Mouse (Mus musculus) gastrocnemius, postnatal 10 days (tissue): ENCODE measurements around the gene Zfp217. TPM values are rescaled to one million over a fixed set of nuclear protein-coding genes. Genes with fewer than 3 reads are reported as not detected.

Experiments
- DNase-seq: peaks from one replicate; pipeline ENCODE4 v3.0.0; 2021; ENCODE audit warnings: mixed read lengths
- total RNA-seq, 2 experiments: library from RNA; stranded (reverse); gene quantifications; 2 replicates each; pipeline ENCODE4 v1.2.3; 2021

Zfp217 gene
- total RNA-seq, 2 experiments from 2014 or later, result 10.0 to 12.5 TPM

DNA sequence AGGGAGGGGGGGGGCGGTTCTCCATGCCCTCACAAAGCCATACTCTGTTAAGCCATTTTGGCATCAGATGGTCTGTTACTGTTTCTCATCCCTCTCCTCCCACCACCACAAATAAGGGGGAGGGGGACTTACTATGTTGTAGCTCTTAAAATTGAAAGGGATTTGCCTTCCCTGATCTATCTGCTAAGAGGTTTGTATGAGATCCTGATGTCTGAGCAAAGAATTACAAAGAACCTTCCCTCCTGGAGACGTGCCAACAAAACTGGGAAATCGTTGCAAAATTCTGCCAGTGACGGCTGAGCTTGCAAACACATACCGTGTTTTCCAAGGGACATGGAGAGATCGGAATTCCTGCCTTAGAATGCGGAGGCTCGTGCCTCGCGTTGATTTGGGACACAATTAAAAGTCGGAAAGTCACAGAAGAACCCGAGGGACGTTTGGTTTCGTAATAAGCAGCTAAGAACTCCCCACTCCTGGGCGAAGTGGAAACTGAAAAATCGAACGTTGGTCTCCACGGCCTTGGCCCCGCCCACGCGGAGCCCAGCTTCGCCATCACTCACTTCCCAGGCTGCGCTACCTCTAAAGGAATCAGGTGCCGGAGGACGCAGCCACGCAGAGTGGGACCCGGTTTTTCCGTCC, 14.7 kb downstream of the Zfp217 start:
- DNase-seq, result peak; percentile 76

DNA sequence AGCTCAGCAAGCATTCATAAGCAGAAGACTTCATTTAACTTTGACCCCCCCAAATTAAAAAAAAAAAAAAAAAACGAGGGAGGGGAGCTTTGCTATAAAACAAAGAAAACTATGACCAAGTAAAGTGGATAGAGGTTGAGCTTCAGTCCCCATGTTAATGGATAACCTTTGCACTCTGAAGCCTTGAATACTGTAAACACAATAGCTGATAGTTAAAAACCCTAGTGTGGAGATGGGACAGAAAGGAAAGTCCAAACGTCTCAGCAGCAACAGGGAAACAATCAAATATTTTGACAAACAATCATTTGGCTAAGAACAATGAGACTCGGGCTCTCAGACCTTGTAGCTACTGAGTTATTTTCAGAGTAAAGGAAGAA, 15.2 kb downstream of the Zfp217 start:
- DNase-seq, result no peak

- no peak for DNase-seq
Observed at GRCm38 (mm10) chr2:170131981-170132460, 15.9 kb downstream of the Zfp217 start.

GRCm38 (mm10) chr2:170130780-170131645, 16.9 kb downstream of the Zfp217 start:
- DNase-seq, result peak; percentile 93

DNA sequence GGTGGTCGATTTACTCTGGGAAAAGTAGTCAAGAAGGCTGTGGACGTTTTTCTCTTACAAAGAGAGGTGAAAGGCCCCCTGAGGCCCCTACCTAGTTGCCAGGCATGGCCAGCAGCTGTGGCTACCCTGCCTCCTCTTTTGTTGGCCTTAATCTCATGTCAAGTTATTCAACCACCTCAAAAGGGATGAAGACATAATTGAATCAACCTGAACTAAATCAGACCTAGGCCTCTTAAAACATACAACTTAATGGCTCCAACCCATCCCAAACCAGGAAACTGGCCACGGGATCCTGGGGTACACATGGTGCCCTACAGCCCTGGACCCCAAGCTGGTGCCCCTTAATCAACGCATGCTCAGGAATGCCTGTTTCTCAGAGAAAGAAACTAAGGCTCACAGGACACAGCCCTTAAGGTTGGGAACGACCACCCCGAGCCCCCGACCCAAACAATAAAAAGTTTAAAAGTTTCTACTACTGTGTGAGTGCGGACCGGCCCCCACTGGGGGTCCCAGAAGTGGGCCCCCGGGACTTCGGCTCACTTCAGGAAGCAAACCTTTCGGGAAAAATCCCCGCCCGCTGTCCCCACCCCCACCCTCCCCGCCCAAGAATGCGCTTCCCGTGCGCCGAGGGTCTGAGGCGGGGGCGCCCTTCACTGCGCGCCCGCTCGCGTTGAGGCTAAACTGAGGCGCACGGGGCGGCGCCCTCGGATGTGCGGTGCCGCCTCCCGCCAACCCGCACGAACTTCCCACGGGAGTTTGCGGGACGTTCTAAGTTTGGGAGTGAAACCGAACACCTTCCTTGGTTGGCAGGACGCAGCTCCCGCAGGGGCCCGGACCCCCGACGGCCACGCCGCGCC, 17.8 kb downstream of the Zfp217 start:
- DNase-seq, result peak; percentile 34

DNA sequence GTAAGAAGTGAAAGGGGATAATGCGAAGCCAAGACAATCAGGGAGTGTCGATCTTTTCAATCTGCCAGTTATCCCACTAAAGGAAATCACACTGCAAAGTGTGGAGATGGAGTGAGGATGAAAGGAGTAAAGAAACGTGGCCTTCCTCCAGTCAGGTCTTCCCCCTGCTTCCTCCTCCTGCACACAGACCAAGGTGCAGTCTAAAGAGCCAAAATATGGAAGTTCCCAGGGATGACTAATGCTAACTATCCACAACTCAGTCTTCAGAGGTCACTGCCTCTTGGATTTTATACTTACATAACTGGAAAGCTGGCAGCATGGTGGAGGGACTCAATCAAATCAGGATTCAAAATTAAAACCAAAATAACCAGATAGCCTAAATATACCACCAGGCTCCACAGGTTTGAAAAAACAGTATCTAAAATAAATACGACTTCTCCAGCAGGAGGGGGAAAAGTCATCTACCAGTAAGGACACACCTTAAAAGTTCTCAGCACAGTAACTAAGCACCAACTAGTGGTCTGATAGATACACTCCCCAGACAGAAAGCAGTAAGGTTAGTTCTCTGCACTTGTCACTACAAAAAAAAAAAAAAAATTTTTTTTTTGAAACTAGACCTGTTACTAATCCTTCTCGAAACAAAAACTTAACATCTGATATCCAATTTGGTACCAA, 18.5 kb downstream of the Zfp217 start:
- no peak for DNase-seq

DNA sequence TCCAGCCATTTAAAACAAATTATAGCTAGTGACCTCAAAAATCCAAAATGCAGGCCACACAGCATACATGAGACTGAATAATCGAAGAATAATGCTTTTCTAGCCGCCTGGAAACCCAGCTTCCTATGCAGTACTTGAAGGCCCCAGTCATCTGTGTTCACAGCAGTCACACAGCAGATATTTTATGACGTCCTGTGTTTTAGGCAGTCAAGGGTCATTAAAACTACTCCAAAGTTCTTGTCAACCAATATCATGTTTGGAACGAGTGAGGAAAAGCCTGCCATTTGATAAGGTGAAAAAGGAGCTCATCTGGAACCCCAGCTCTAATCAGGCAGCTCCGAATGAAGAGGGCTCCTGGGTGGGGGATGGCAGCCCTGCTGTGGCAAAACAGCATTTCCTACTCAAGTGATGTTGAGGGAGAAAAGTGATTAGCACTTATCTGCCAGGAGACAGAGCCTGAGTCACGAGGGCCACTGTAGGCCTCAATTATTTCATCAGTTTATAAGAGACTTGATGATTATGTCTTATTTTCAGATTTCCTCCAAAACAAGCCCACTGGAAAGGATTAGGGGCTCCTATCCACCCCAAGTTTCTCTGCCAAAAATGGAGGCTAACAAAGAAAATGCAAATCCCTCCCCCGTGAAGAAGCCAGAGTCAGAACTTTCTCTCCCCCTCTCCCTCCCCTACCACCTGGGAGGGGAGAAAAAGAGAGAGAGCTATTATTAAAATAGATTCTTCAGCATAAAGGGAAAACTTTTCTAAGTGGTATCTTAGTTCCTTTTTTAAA, 19.2 kb downstream of the Zfp217 start:
- DNase-seq, result no peak

GRCm38 (mm10) chr2:170127523-170127922, 20.4 kb downstream of the Zfp217 start:
- DNase-seq, result no peak

DNA sequence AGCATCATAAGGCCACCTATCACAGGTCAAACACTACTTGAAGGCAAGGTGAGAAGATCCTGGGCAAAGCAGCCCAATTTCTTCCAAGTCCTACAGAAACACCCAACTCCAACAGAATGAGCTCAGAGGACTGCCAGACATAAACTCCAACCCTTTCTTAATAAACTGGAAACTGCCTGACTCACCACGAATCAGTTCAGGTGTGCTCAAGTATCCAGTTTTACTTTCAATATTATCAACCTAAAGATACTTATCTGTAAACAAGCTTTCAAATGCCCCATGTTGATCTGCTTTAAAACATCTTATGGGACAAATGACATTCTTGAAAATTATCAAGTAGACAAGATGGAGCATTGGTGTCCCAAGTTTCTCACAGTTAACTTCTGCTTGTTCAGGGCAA, 21.6 kb downstream of the Zfp217 start:
- DNase-seq, result no peak

DNA sequence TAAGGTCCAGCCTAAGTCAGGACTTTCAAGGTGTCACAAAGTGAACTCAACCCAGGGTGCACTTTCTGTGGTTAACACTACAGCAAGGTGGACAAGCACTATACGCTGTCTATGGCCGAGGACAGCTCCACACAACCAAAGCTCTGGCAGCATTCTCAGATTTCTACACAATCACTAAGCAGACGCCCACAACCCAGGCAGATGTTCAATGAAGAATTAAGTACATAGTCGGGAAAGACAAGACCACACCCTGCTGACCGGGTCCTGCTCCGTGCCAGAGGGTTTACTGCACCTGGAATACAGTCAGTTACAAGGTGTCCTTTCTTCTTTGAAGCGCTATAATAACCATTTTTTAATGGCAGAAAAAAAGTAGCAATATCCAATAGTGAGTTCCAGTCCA, 25.7 kb downstream of the Zfp217 start:
- DNase-seq, result no peak

DNA sequence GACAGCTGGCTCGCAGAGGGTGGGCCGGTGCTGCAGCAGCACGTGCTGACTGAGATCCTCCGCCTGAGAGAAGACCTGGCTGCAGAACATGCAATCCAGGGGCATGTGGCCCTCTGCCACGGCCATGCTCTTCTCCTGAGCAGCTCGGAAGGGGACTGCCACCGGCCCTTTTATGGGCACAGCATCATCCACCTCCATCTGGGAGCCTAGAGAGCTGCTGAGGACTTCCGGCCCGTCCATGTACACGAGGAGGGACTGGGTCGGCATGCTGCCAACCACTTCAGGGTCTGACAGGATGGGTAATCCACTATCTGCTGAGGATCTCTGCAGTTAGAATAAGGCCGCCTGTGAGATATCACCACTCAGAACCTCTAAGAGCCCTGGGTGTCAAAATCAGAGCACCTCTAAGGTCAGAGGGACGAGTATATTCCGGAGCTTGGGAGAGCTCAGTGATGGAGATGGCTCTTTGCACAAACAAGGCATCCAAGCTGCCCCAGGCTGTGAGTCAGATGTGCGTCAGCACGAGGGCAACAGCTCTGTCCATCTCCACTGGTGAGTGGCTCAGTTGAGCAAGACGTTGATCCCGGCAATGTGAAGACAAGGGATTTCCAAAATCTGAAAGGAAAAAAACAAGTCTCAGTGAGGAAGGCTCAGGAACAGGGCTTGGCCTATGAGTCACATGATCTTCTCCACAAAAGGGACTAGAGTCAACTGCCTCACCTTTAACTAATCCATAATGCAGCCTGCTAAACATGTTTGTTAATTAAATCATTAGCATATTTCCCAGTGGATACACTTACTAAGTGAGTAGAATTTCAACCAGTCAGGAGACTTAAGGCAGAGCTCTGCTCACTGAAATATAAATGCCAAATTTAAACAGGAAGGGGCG, 27.5 kb downstream of the Zfp217 start:
- DNase-seq, result no peak

- peak; percentile 48 for DNase-seq
Observed at GRCm38 (mm10) chr2:170116704-170117281, 31.1 kb downstream of the Zfp217 start.

DNA sequence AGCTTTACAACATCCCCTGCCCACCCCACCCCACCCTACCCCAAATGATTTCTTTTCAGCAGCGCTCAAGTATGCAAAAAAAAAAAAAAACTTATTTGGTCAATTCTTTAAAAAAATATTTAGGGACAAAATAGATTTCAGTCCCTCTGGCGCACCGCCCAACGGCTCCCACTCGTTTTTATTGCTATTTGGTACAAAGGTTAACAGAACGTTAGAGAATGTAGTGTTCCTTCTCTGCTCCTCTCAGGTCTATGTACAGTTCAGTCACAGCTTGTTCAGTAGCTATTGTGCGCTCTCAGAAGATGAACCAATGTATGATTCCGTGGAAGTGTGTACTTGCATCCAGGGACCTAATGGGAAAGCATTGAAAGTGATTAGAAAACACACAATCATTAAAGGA, 37.6 kb downstream of the Zfp217 start:
- no peak for DNase-seq

DNA sequence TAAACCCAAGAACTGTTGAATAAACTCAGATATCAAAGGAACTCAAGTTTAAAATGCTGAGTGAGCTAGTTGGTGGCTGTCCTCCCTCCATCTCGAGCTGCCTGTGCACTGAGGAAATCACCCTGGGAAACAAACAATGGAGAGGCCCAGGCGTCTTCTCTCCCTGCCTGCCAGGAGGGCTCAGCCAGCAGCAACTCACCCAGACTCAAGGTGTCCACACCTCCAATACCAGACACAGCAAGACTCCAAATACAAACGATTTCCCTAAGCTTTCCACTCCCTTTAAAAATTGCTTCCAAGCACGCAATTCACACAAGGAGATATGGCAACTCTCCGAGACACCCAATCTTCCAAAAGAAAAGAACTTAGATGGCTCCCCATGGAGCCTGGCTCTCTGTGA, 38.4 kb downstream of the Zfp217 start:
- no peak for DNase-seq

DNA sequence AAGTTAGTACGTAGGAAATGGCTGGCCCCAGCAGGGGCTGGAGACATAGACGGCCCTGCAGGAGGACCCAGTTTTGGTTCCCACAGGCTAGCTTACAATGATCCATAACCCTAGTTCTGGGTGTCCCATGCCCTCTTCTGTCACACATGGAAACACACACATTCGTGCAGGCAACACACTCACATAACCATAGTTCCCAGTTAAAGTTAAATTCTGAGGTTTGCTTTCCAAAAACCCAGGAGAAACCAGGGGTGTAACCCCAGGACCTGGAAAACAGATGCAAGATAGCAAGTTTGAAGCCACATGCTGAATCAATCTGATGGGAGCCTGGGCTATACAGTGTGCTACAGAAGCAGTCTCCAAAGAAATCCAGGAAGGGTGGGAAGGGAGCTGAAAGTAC, 40.1 kb downstream of the Zfp217 start:
- no peak for DNase-seq

DNA sequence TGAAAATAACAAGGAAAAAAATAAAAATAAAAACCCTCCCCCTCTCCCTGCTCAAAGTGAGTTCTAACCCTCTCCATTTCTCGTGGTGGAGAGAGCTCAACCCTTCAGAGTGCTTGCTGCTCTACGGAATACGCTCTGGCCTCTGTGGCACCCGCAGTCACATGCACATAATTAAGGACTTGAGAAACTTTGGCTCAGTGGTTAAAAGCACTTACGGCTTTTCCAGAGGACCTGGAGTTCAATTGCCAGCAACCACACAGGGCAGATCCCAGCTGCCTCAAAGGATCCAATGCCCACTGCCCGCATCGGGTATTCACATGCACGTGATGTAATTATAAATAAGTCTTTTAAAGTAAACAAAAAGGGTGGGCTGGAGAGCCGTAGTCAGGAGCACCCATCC, 41.9 kb downstream of the Zfp217 start:
- no peak for DNase-seq

DNA sequence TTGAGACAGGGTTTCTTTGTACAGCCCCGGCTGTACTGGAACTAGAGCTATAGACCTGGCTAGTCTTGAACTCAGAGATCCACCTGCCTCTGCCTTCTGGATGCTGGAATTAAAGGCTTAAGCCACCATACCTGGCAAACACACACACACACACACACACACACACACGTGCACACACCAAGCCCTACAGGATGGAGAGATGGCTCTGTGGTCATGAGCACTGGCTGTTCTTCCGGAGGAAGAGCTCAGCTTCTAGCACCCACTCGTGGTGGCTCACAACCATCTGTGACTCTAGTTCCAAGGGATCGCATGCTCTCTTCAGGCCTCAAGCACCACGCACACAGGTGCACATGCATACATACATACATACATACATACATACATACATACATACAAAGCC, 43.5 kb downstream of the Zfp217 start:
- no peak for DNase-seq

- DNase-seq, result peak; percentile 60
Observed at GRCm38 (mm10) chr2:170103852-170104251, 44.1 kb downstream of the Zfp217 start.

DNA sequence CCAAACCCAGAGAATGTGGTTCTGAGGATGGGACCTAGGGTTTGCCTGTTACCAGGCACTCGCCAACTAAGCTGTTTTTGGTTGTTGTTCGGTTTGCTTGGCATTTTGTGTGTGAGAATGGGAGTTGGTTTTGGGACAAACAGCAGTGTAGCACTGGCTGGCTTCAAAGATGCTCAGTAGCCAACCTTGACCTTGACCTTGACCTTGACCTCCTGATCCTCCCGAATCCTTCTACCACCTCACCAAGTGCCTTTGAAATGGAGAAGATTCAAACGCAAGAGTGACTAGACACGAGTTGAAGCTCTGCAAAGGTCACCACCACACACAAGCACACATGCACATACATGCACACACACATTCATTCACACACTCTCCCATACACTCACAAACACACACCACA, 44.6 kb downstream of the Zfp217 start:
- DNase-seq, result no peak

DNA sequence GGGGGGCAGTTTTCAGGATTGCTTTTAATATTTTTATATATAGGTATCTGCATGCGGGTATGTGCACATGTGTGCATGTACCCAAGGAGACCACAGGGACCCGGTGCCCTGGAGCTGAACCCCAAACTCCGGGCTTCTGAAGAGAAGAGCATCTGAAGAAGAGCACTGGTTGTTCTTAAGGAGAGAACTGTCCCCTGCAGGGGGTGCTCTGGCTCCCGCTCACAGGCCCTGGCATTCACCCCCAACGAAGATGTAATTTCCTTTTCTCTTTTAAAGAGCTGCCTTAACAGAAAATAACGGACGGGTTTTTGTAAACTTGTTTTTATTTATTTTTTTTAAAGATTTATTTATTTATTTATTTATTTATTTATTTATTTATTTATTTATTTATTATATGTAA, 46.0 kb downstream of the Zfp217 start:
- DNase-seq, result no peak
